Mouse (Mus musculus) gastrocnemius, postnatal 10 days (tissue): ENCODE data around the gene Krtap6-5. TPM values are rescaled to one million over a fixed set of nuclear protein-coding genes. Genes with fewer than 3 reads are reported as not detected.
"Not testable (repeated sequence)": the region's sequence is repeated elsewhere in the genome, so short reads cannot be mapped to it uniquely, and the experiment has no call there.

Experiments
- DNase-seq: peaks from one replicate; pipeline ENCODE4 v3.0.0; 2021; ENCODE audit warnings: mixed read lengths
- long read RNA-seq, 2 experiments: library from polyadenylated mRNA; stranded (forward); transcript quantifications; one replicate each; pipeline ENCODE4 v2.0.0; 2021
- total RNA-seq, 2 experiments: library from RNA; stranded (reverse); gene quantifications; 2 replicates each; pipeline ENCODE4 v1.2.3; 2021

The Krtap6-5 gene
- not detected for total RNA-seq
- long read RNA-seq, experiment 1, result 0 reads
- long read RNA-seq, experiment 2, result 0 reads

- DNase-seq, result no peak
These were observed at the start of gene Krtap6-5 for GRCm38 (mm10) chr16:89047783-89048182. Gene Krtap6-5 (minus strand): TSS chr16:89047883.

- not testable (repeated sequence) for DNase-seq
These were observed 23.4 kb upstream of the Krtap6-5 start for GRCm38 (mm10) chr16:89071041-89071440.

GRCm38 (mm10) chr16:89063902-89064301, 16.2 kb upstream of the Krtap6-5 start, which contains the start of gene 1110025L11Rik:
Gene 1110025L11Rik (minus strand): TSS chr16:89064002.
- DNase-seq, result not testable (repeated sequence)

- DNase-seq, result not testable (repeated sequence)
These were observed 6.3 kb downstream of the Krtap6-5 start, which contains the start of gene Gm10228 for GRCm38 (mm10) chr16:89041372-89041771. Gene Gm10228 (minus strand): TSS chr16:89041472.

- DNase-seq, result not testable (repeated sequence)
These were observed 16.3 kb downstream of the Krtap6-5 start, which contains the start of gene Krtap6-1 for GRCm38 (mm10) chr16:89031399-89031798. Gene Krtap6-1 (plus strand): TSS chr16:89031699.

- DNase-seq, result not testable (repeated sequence)
These were observed 32.7 kb downstream of the Krtap6-5 start, which contains the start of gene Gm10229 for GRCm38 (mm10) chr16:89014984-89015383. Gene Gm10229 (plus strand): TSS chr16:89015284.

GRCm38 (mm10) chr16:89013973-89014372, 33.7 kb downstream of the Krtap6-5 start:
- DNase-seq, result no peak

GRCm38 (mm10) chr16:89010659-89011058, 37.0 kb downstream of the Krtap6-5 start, which contains the start of gene Krtap22-2:
Gene Krtap22-2 (minus strand): TSS chr16:89010759.
- no peak for DNase-seq

Other genes with a start within 250 kb of the Krtap6-5 start
- gene Gm20741, start 235.7 kb downstream of the Krtap6-5 start, total RNA-seq, result not detected
- gene Krtap15, start 227.7 kb downstream of the Krtap6-5 start, total RNA-seq, result not detected
- gene Krtap14, start 221.7 kb downstream of the Krtap6-5 start, total RNA-seq, result not detected
- gene Krtap19-1, start 178.5 kb downstream of the Krtap6-5 start, total RNA-seq, result not detected
- gene Krtap19-2, start 173.6 kb downstream of the Krtap6-5 start, total RNA-seq, result not detected
- not detected for gene Krtap19-3, start 169.8 kb downstream of the Krtap6-5 start, total RNA-seq
- not detected for gene Krtap19-4, start 162.8 kb downstream of the Krtap6-5 start, total RNA-seq
- gene Krtap19-5, start 151.4 kb downstream of the Krtap6-5 start, total RNA-seq, result not detected
- gene Krtap19-9b, start 115.6 kb downstream of the Krtap6-5 start, total RNA-seq, result not detected
- gene Krtap16-3, start 85.0 kb downstream of the Krtap6-5 start, total RNA-seq, result not detected
- gene Krtap22-2, start 37.1 kb downstream of the Krtap6-5 start, total RNA-seq, result not detected
- gene Gm10229, start 32.6 kb downstream of the Krtap6-5 start, total RNA-seq, result under 1 TPM in 1 of 2 experiments, not detected in 1; 0.63 TPM
- not detected for gene Krtap6-1, start 16.2 kb downstream of the Krtap6-5 start, total RNA-seq
- under 1 TPM in 1 of 2 experiments, not detected in 1; 0.96 TPM for gene Gm10228, start 6.4 kb downstream of the Krtap6-5 start, total RNA-seq
- gene 1110025L11Rik, start 16.1 kb upstream of the Krtap6-5 start, total RNA-seq, result not detected
- gene Krtap6-3, start 36.1 kb upstream of the Krtap6-5 start, total RNA-seq, result not detected
- gene Gm6358, start 93.0 kb upstream of the Krtap6-5 start, total RNA-seq, result not detected
- not detected for gene Gm10061, start 103.2 kb upstream of the Krtap6-5 start, total RNA-seq
- gene Gm9789, start 110.1 kb upstream of the Krtap6-5 start, total RNA-seq, result not detected
- not detected for gene Gm7735, start 121.6 kb upstream of the Krtap6-5 start, total RNA-seq
- not detected for gene 1110057P08Rik, start 126.9 kb upstream of the Krtap6-5 start, total RNA-seq
- gene Krtap20-2, start 158.0 kb upstream of the Krtap6-5 start, total RNA-seq, result not detected